ENCODE assay signal across 8 mouse cellular contexts in genomic region chr1:62705517-62705981, GRCm38 (mm10). TPM values are rescaled to one million over a fixed set of nuclear protein-coding genes. Genes with fewer than 3 reads are reported as not detected.
DNase-seq lines count a peak whose midpoint lies in the region; ATAC-seq lines count a peak whose summit lies in the region.

No protein-coding gene starts in this region.

- no peak for ATAC-seq in heart, embryonic 12.5 days (ENCODE audit: insufficient number of reproducible peaks, low FRiP score)
- no peak for ATAC-seq in embryonic facial prominence, embryonic 15.5 days (ENCODE audit: insufficient number of reproducible peaks, low FRiP score, low TSS enrichment, low read depth)
- ATAC-seq in limb, embryonic 15.5 days (ENCODE audit: insufficient number of reproducible peaks, low FRiP score, low TSS enrichment, low read depth) = no peak
- no peak for ATAC-seq in stomach, embryonic 14.5 days (ENCODE audit: insufficient number of reproducible peaks, insufficient read depth, low FRiP score, low read depth)
- ATAC-seq in megakaryocyte progenitor cell, adult 5-6 weeks (replicated peaks; ENCODE audit: poor library complexity) = no peak

- H3K9ac ChIP-seq in heart, embryonic 12.5 days = 0 out of 2 replicates have a peak overlapping the region, but pooled peaks have one; percentile 74
- peak overlapping the region; percentile 69 for H3K9ac ChIP-seq in embryonic facial prominence, embryonic 15.5 days
- peak overlapping the region; percentile 69 for H3K9ac ChIP-seq in limb, embryonic 15.5 days
- H3K9ac ChIP-seq in stomach, embryonic 14.5 days (replicated peaks; ENCODE audit: low read depth, low read length) = peak overlapping the region; percentile 51

- 3% methylated on average over 18 of the region's 18 CpGs for WGBS in heart, embryonic 12.5 days
- WGBS in embryonic facial prominence, embryonic 15.5 days = 1% methylated on average over 18 of the region's 18 CpGs
- 5% methylated on average over 18 of the region's 18 CpGs for WGBS in limb, embryonic 15.5 days
- WGBS in stomach, embryonic 14.5 days = 2% methylated on average over 18 of the region's 18 CpGs

- H3K4me1 ChIP-seq in heart, embryonic 12.5 days (replicated peaks) = peaks cover 33% of the 10 kb centered on the region
- H3K4me1 ChIP-seq in embryonic facial prominence, embryonic 15.5 days = peaks cover 57% of the 10 kb centered on the region
- H3K4me1 ChIP-seq in limb, embryonic 15.5 days = peaks cover 64% of the 10 kb centered on the region
- peaks cover 14% of the 10 kb centered on the region; the same call in 1 of the 2 replicates for H3K4me1 ChIP-seq in stomach, embryonic 14.5 days (ENCODE audit: control insufficient read depth, insufficient read depth, low read length)

- intact Hi-C loops in heart, postnatal 25 days (cut with DNase I) = loop anchor here (2.0 to 10.0 kb wide), 5 partner anchors 13 to 1408 kb away; no protein-coding TSS in a partner anchor

- peak overlapping the region; percentile 70 for H3K4me3 ChIP-seq in heart, embryonic 12.5 days
- peak overlapping the region; percentile 67 for H3K4me3 ChIP-seq in embryonic facial prominence, embryonic 15.5 days (replicated peaks)
- peak overlapping the region; percentile 64 for H3K4me3 ChIP-seq in limb, embryonic 15.5 days
- H3K4me3 ChIP-seq in stomach, embryonic 14.5 days (ENCODE audit: low read depth, low read length) = peak overlapping the region; percentile 58

- peaks cover 19% of the 10 kb centered on the region for H3K27me3 ChIP-seq in heart, embryonic 12.5 days (replicated peaks)
- H3K27me3 ChIP-seq in embryonic facial prominence, embryonic 15.5 days = peaks cover 18% of the 10 kb centered on the region; the same call in 1 of the 2 replicates
- H3K27me3 ChIP-seq in limb, embryonic 15.5 days = peaks cover 24% of the 10 kb centered on the region
- 0 out of 2 replicates have a peak, but pooled peaks cover 2% of the 10 kb centered on the region for H3K27me3 ChIP-seq in stomach, embryonic 14.5 days (ENCODE audit: control insufficient read depth, insufficient read depth, low read length)

- DNase-seq in heart, postnatal 25 days (ENCODE audit: low spot score) = no peak
- DNase-seq in 3134 (ENCODE audit: extremely low read depth, insufficient read length, low spot score) = peak; percentile 56
- DNase-seq in kidney, postnatal 14 days = no peak

- H3K36me3 ChIP-seq in heart, embryonic 12.5 days = no peaks in the 10 kb centered on the region
- no peaks in the 10 kb centered on the region for H3K36me3 ChIP-seq in embryonic facial prominence, embryonic 15.5 days
- H3K36me3 ChIP-seq in limb, embryonic 15.5 days = no peaks in the 10 kb centered on the region
- no peaks in the 10 kb centered on the region for H3K36me3 ChIP-seq in stomach, embryonic 14.5 days (ENCODE audit: control insufficient read depth, insufficient read depth, low read length)

- peak overlapping the region; percentile 99 for H3K4me2 ChIP-seq in heart, embryonic 12.5 days
- H3K4me2 ChIP-seq in embryonic facial prominence, embryonic 15.5 days (replicated peaks) = peak overlapping the region; percentile 96
- H3K4me2 ChIP-seq in limb, embryonic 15.5 days = peak overlapping the region; percentile 97
- H3K4me2 ChIP-seq in stomach, embryonic 14.5 days (replicated peaks; ENCODE audit: low read depth, low read length) = peak overlapping the region; percentile 98

- no peak overlapping the region for H3K27ac ChIP-seq in heart, embryonic 12.5 days (ENCODE audit: poor library complexity, severe bottlenecking)
- H3K27ac ChIP-seq in embryonic facial prominence, embryonic 15.5 days (replicated peaks) = peak overlapping the region; percentile 87
- peak overlapping the region; percentile 86 for H3K27ac ChIP-seq in limb, embryonic 15.5 days
- H3K27ac ChIP-seq in stomach, embryonic 14.5 days (ENCODE audit: low read length) = peak overlapping the region; percentile 85

- no peaks in the 10 kb centered on the region for H3K9me3 ChIP-seq in heart, embryonic 12.5 days (replicated peaks)
- H3K9me3 ChIP-seq in embryonic facial prominence, embryonic 15.5 days (replicated peaks) = no peaks in the 10 kb centered on the region
- no peaks in the 10 kb centered on the region for H3K9me3 ChIP-seq in limb, embryonic 15.5 days
- no peaks in the 10 kb centered on the region for H3K9me3 ChIP-seq in stomach, embryonic 14.5 days (ENCODE audit: control insufficient read depth, low read depth, low read length)

RNA-seq across cellular contexts. Expression of gene Nrp2, which starts 2.5 kb away (rescaled TPM):
- polyA plus RNA-seq in heart, embryonic 12.5 days (2016; fragmentation: Nextera tagmentation; extraction: Ambion mirVana) = 6.0 and 6.2 TPM in 2 replicates
- total RNA-seq in heart, postnatal 25 days (2021) = 10 to 100 TPM; 27.6 to 33.6 TPM
- polyA plus RNA-seq in embryonic facial prominence, embryonic 15.5 days (2015; fragmentation: Nextera tagmentation; extraction: Ambion mirVana) = 49.9 and 50.0 TPM in 2 replicates
- 31.6 and 33.6 TPM in 2 replicates for polyA plus RNA-seq in limb, embryonic 15.5 days (2015; fragmentation: Nextera tagmentation; extraction: Ambion mirVana)
- 39.9 and 45.6 TPM in 2 replicates for polyA plus RNA-seq in stomach, embryonic 14.5 days (2014; fragmentation: Nextera tagmentation; extraction: Ambion mirVana)
- total RNA-seq in megakaryocyte progenitor cell, adult 5-6 weeks (2015) = 1.5 and 2.3 TPM in 2 replicates
- total RNA-seq in megakaryocyte progenitor cell, adult 5-6 weeks (2017) = 2.0 and 2.9 TPM in 2 replicates
